Mouse (Mus musculus) erythroblast, embryonic 14.5 days (primary cell): Measurements from ENCODE around the gene Slc11a1.

ENCODE experiments used
- GATA1 ChIP-seq: IDR thresholded peaks from 2 replicates; pipeline ENCODE4 v1.6.1; 2012; ENCODE audit warnings: low read length, inconsistent platforms, mixed read lengths
- TAL1 ChIP-seq: IDR thresholded peaks from 3 replicates; pipeline ENCODE4 v1.6.1; 2012; ENCODE audit warnings: low read length, inconsistent platforms, mixed read lengths

GRCm38 (mm10) chr1:74357531-74357930, 17.5 kb upstream of the Slc11a1 start:
- no peak for TF ChIP-seq GATA1
- no peak for TF ChIP-seq TAL1
